Mouse (Mus musculus): ENCODE results near the gene Tssk6. TPM values are rescaled to one million over a fixed set of nuclear protein-coding genes. Genes with fewer than 3 reads are reported as not detected.

Gene Tssk6
- polyA plus RNA-seq, 1 experiment from 2014 or later: 3.7 TPM

GRCm38 (mm10) chr8:69884141-69884540, 17.8 kb upstream of the Tssk6 start:
- TF ChIP-seq CTCF (IDR thresholded peaks at IDR 0.05): no peak
- ChIA-PET CTCF (interaction anchor here (0.7 kb wide), 1 partner anchor 58 kb away, joined by 3 read pairs; no protein-coding TSS in a partner anchor), POLR2A (no interaction called here)
- in situ Hi-C loops (cut with MboI; ENCODE audit: low pct_unique_long_range_greater_than_20kb): loop anchor here (25.0 kb wide), 1 partner anchor 547 kb away; no protein-coding TSS in a partner anchor
- no peak for ATAC-seq
- no peak for DNase-seq (ENCODE audit: low read depth, low spot score)
- H3K27me3 ChIP-seq: peaks cover 3% of the 10 kb centered on the region

- no peak for ATAC-seq
- peaks cover 3% of the 10 kb centered on the region for H3K27me3 ChIP-seq
- no peak for DNase-seq (ENCODE audit: low read depth, low spot score)
- ChIA-PET POLR2A (no interaction called here), CTCF (no interaction called here)
- in situ Hi-C loops (cut with MboI; ENCODE audit: low pct_unique_long_range_greater_than_20kb): loop anchor here (25.0 kb wide), 1 partner anchor 550 kb away; no protein-coding TSS in a partner anchor
- TF ChIP-seq CTCF (IDR thresholded peaks at IDR 0.05): no peak
These were observed 14.4 kb upstream of the Tssk6 start, which contains the start of gene Cilp2 for GRCm38 (mm10) chr8:69887289-69888243. Gene Cilp2, minus strand, starts transcription at chr8:69887687.

- POLR2A ChIA-PET: no interaction called here
- DNase-seq (ENCODE audit: low read depth, low spot score) (no peak), ATAC-seq (no peak)
- in situ Hi-C loops (cut with MboI; ENCODE audit: low pct_unique_long_range_greater_than_20kb): loop anchor here (25.0 kb wide), 1 partner anchor 551 kb away; no protein-coding TSS in a partner anchor
- TF ChIP-seq CTCF (IDR thresholded peaks at IDR 0.05): no peak
- CTCF ChIA-PET: no interaction called here
- peaks cover 3% of the 10 kb centered on the region for H3K27me3 ChIP-seq
These were observed 13.6 kb upstream of the Tssk6 start for GRCm38 (mm10) chr8:69888244-69888866.

- H3K27me3 ChIP-seq: peaks cover 3% of the 10 kb centered on the region
- TF ChIP-seq CTCF (IDR thresholded peaks at IDR 0.05): no peak
- ChIA-PET CTCF (no interaction called here), POLR2A (no interaction called here)
- in situ Hi-C loops (cut with MboI; ENCODE audit: low pct_unique_long_range_greater_than_20kb): loop anchor here (25.0 kb wide), 1 partner anchor 552 kb away; no protein-coding TSS in a partner anchor
- DNase-seq (ENCODE audit: low read depth, low spot score) (no peak), ATAC-seq (no peak)
These were observed 13.1 kb upstream of the Tssk6 start for GRCm38 (mm10) chr8:69888902-69889301.

GRCm38 (mm10) chr8:69890813-69891241, 11.2 kb upstream of the Tssk6 start:
- peaks cover 2% of the 10 kb centered on the region for H3K27me3 ChIP-seq
- CTCF ChIA-PET: interaction anchor here (2.3 kb wide), 1 partner anchor 15 kb away, joined by 7 read pairs; no protein-coding TSS in a partner anchor

GRCm38 (mm10) chr8:69893863-69894262, 8.1 kb upstream of the Tssk6 start:
- no peaks in the 10 kb centered on the region for H3K27me3 ChIP-seq
- no peak for TF ChIP-seq CTCF (IDR thresholded peaks at IDR 0.05)
- CTCF ChIA-PET: interaction anchor here (1.2 kb wide), 1 partner anchor 107 kb away, joined by 3 read pairs; no protein-coding TSS in a partner anchor
- ATAC-seq (no peak), DNase-seq (ENCODE audit: low read depth, low spot score) (no peak)
- in situ Hi-C loops (cut with MboI; ENCODE audit: low pct_unique_long_range_greater_than_20kb): loop anchor here (25.0 kb wide), 1 partner anchor 557 kb away; no protein-coding TSS in a partner anchor
- POLR2A ChIA-PET: interaction anchor here (1.0 to 1.1 kb wide), 2 partner anchors 9 to 15 kb away, joined by 3 to 4 read pairs; partner anchors contain the start of genes Ndufa13 and Yjefn3

More at GRCm38 (mm10) chr8:69890813-69891241, 11.2 kb upstream of the Tssk6 start:
- POLR2A ChIA-PET: no interaction called here
- no peak for DNase-seq (ENCODE audit: low read depth, low spot score)
- in situ Hi-C loops (cut with MboI; ENCODE audit: low pct_unique_long_range_greater_than_20kb): loop anchor here (25.0 kb wide), 1 partner anchor 554 kb away; no protein-coding TSS in a partner anchor
- no peak for ATAC-seq
- no peak for TF ChIP-seq CTCF (IDR thresholded peaks at IDR 0.05)

- TF ChIP-seq CTCF (IDR thresholded peaks at IDR 0.05): no peak
- POLR2A ChIA-PET: no interaction called here
- DNase-seq (ENCODE audit: low read depth, low spot score) (no peak), ATAC-seq (no peak)
- H3K27me3 ChIP-seq: no peaks in the 10 kb centered on the region
- in situ Hi-C loops (cut with MboI; ENCODE audit: low pct_unique_long_range_greater_than_20kb): loop anchor here (25.0 kb wide), 1 partner anchor 558 kb away; no protein-coding TSS in a partner anchor
- CTCF ChIA-PET: no interaction called here
These were observed 7.1 kb upstream of the Tssk6 start for GRCm38 (mm10) chr8:69894836-69895332.

- H3K27me3 ChIP-seq: no peaks in the 10 kb centered on the region
- no peak for TF ChIP-seq CTCF (IDR thresholded peaks at IDR 0.05)
- ChIA-PET CTCF (no interaction called here), POLR2A (interaction anchor here (0.6 kb wide), 1 partner anchor 166 kb away, joined by 3 read pairs; no protein-coding TSS in a partner anchor)
- DNase-seq (ENCODE audit: low read depth, low spot score) (no peak), ATAC-seq (no peak)
- in situ Hi-C loops (cut with MboI; ENCODE audit: low pct_unique_long_range_greater_than_20kb): loop anchor here (25.0 kb wide), 1 partner anchor 559 kb away; no protein-coding TSS in a partner anchor
These were observed 6.1 kb upstream of the Tssk6 start for GRCm38 (mm10) chr8:69895772-69896451.

- CTCF ChIA-PET: no interaction called here
- ATAC-seq: no peak
- no peaks in the 10 kb centered on the region for H3K27me3 ChIP-seq
- DNase-seq (ENCODE audit: low read depth, low spot score): no peak
- no peak for TF ChIP-seq CTCF (IDR thresholded peaks at IDR 0.05)
- in situ Hi-C loops (cut with MboI; ENCODE audit: low pct_unique_long_range_greater_than_20kb): loop anchor here (25.0 kb wide), 1 partner anchor 561 kb away; no protein-coding TSS in a partner anchor
- POLR2A ChIA-PET: interaction anchor here (0.6 kb wide), 1 partner anchor 274 kb away, joined by 3 read pairs; the partner anchor contains the start of gene Tmem161a
These were observed 4.1 kb upstream of the Tssk6 start for GRCm38 (mm10) chr8:69897857-69898256.

Data from Patski (cell line).